Comparison of ENCODE assay signal across 8 mouse cellular contexts in genomic region chr17:35869346-35870067, GRCm38 (mm10). TPM values are rescaled to one million over a fixed set of nuclear protein-coding genes. Genes with fewer than 3 reads are reported as not detected.
A peak's percentile ranks its signal among the peaks of the same experiment; 100 is the strongest.
DNase-seq lines count a peak whose midpoint lies in the region; ATAC-seq and TF ChIP-seq lines count a peak whose summit lies in the region.

No protein-coding gene starts in this region.

- H3K27me3 ChIP-seq in spleen, adult 2 months (ENCODE audit: control insufficient read depth, insufficient read depth, low read length) = no peaks in the 10 kb centered on the region
- H3K27me3 ChIP-seq in heart, embryonic 15.5 days = no peaks in the 10 kb centered on the region
- no peaks in the 10 kb centered on the region for H3K27me3 ChIP-seq in limb, embryonic 11.5 days (ENCODE audit: control insufficient read depth, insufficient read depth, low read length)
- H3K27me3 ChIP-seq in midbrain, embryonic 14.5 days (ENCODE audit: control insufficient read depth, insufficient read depth, low read length) = no peaks in the 10 kb centered on the region

- no peak for ATAC-seq in heart, embryonic 15.5 days (replicated peaks; ENCODE audit: insufficient number of reproducible peaks, insufficient read depth, low FRiP score, low read depth)
- no peak for ATAC-seq in limb, embryonic 11.5 days (ENCODE audit: insufficient number of reproducible peaks, low FRiP score, low TSS enrichment, low read depth)
- ATAC-seq in midbrain, embryonic 14.5 days (ENCODE audit: low FRiP score, low TSS enrichment) = no peak

- H3K4me2 ChIP-seq in heart, embryonic 15.5 days = peak overlapping the region; percentile 94
- peak overlapping the region; percentile 88 for H3K4me2 ChIP-seq in limb, embryonic 11.5 days (ENCODE audit: low read depth, severe bottlenecking)
- H3K4me2 ChIP-seq in midbrain, embryonic 14.5 days (ENCODE audit: low read length) = peak overlapping the region; percentile 91

- TF ChIP-seq POLR2A in spleen, adult 2 months (IDR thresholded peaks at IDR 0.05; ENCODE audit: low read depth, low read length) = no peak

- peak overlapping the region; percentile 97 for H3K4me3 ChIP-seq in spleen, adult 2 months (ENCODE audit: extremely low read depth, insufficient read depth, insufficient read length)
- H3K4me3 ChIP-seq in heart, embryonic 15.5 days = peak overlapping the region; percentile 77
- peak overlapping the region; percentile 60 for H3K4me3 ChIP-seq in limb, embryonic 11.5 days (ENCODE audit: low read depth, low read length)
- peak overlapping the region; percentile 79 for H3K4me3 ChIP-seq in midbrain, embryonic 14.5 days (replicated peaks; ENCODE audit: low read depth, low read length)

- no peaks in the 10 kb centered on the region for H3K9me3 ChIP-seq in heart, embryonic 15.5 days (replicated peaks)
- H3K9me3 ChIP-seq in limb, embryonic 11.5 days (ENCODE audit: control insufficient read depth, low read length) = peaks cover 3% of the 10 kb centered on the region; the same call in 1 of the 2 replicates
- H3K9me3 ChIP-seq in midbrain, embryonic 14.5 days (ENCODE audit: control insufficient read depth, low read length) = no peaks in the 10 kb centered on the region

- DNase-seq in spleen, adult 2 months (ENCODE audit: low read depth in 1 of 2, low spot score in 2 of 2) = no peak
- no peak for DNase-seq in spleen, postnatal 14 days (ENCODE audit: low spot score in 2 of 2)
- peak; percentile 72 for DNase-seq in embryo, embryonic 10.5 days (ENCODE audit: low spot score)
- DNase-seq in limb, embryonic 11.5 days (ENCODE audit: low spot score) = peak; percentile 36
- peak; percentile 37 for DNase-seq in midbrain, embryonic 14.5 days
- DNase-seq in natural killer cell, adult 2 months (ENCODE audit: low spot score in 2 of 2) = no peak
- DNase-seq in frontal cortex, postnatal 36 days (ENCODE audit: low spot score in 2 of 2) = no peak

- H3K36me3 ChIP-seq in spleen, adult 2 months (ENCODE audit: control insufficient read depth, insufficient read depth, low read length) = peaks cover 16% of the 10 kb centered on the region
- H3K36me3 ChIP-seq in heart, embryonic 15.5 days = peaks cover 6% of the 10 kb centered on the region
- peaks cover 6% of the 10 kb centered on the region; the same call in 1 of the 2 replicates for H3K36me3 ChIP-seq in limb, embryonic 11.5 days (ENCODE audit: control insufficient read depth, insufficient read depth, low read length)
- H3K36me3 ChIP-seq in midbrain, embryonic 14.5 days (ENCODE audit: control insufficient read depth, insufficient read depth, low read length) = peaks cover 19% of the 10 kb centered on the region

- peaks cover 13% of the 10 kb centered on the region; the same call in 1 of the 2 replicates for H3K4me1 ChIP-seq in spleen, adult 2 months (ENCODE audit: control insufficient read depth, insufficient read depth, insufficient read length)
- H3K4me1 ChIP-seq in heart, embryonic 15.5 days (replicated peaks) = peaks cover 71% of the 10 kb centered on the region
- H3K4me1 ChIP-seq in limb, embryonic 11.5 days (ENCODE audit: control insufficient read depth, insufficient read depth, low read length) = peaks cover 38% of the 10 kb centered on the region
- H3K4me1 ChIP-seq in midbrain, embryonic 14.5 days (ENCODE audit: control insufficient read depth, insufficient read depth, low read length) = peaks cover 51% of the 10 kb centered on the region

- WGBS in spleen, adult 2 months = under 1% methylated on average over 7 of the region's 7 CpGs
- WGBS in heart, embryonic 15.5 days = 6% methylated on average over 7 of the region's 7 CpGs
- 7% methylated on average over 7 of the region's 7 CpGs for WGBS in limb, embryonic 11.5 days
- 3% methylated on average over 7 of the region's 7 CpGs for WGBS in midbrain, embryonic 14.5 days

- TF ChIP-seq CTCF in spleen, adult 2 months (IDR thresholded peaks at IDR 0.05; ENCODE audit: extremely low read depth, insufficient read depth, insufficient read length, insufficient replicate concordance) = no peak

- H3K9ac ChIP-seq in heart, embryonic 15.5 days = peak overlapping the region; percentile 81
- H3K9ac ChIP-seq in limb, embryonic 11.5 days (ENCODE audit: low read length) = peak overlapping the region; percentile 63; the same call in 1 of the 2 replicates
- peak overlapping the region; percentile 93 for H3K9ac ChIP-seq in midbrain, embryonic 14.5 days (replicated peaks; ENCODE audit: low read length)

- peak overlapping the region; percentile 96 for H3K27ac ChIP-seq in spleen, adult 2 months (ENCODE audit: insufficient read depth, low read length)
- H3K27ac ChIP-seq in heart, embryonic 15.5 days = peak overlapping the region; percentile 99
- H3K27ac ChIP-seq in limb, embryonic 11.5 days (replicated peaks; ENCODE audit: low read depth, low read length) = 0 out of 2 replicates have a peak overlapping the region, but pooled peaks have one; percentile 47
- 0 out of 2 replicates have a peak overlapping the region, but pooled peaks have one; percentile 43 for H3K27ac ChIP-seq in midbrain, embryonic 14.5 days (replicated peaks; ENCODE audit: low read depth, low read length)

RNA-seq across cellular contexts. Expression of gene Ppp1r18, which starts 4.1 kb away (rescaled TPM):
- polyA plus RNA-seq in spleen, adult 2 months (2012; rRNA removed) = 144 and 155 TPM in 2 replicates
- 17.9 and 21.4 TPM in 2 replicates for polyA plus RNA-seq in heart, embryonic 15.5 days (2015; fragmentation: Nextera tagmentation; extraction: Ambion mirVana)
- 22.9 and 25.6 TPM in 2 replicates for polyA plus RNA-seq in limb, embryonic 11.5 days (2014; fragmentation: Nextera tagmentation; extraction: Ambion mirVana)
- 17.4 and 21.0 TPM in 2 replicates for polyA plus RNA-seq in midbrain, embryonic 14.5 days (2014; fragmentation: Nextera tagmentation; extraction: Ambion mirVana)

RNA-seq across cellular contexts. Expression of gene Nrm, which starts 8.4 kb away (rescaled TPM):
- 58.5 and 84.2 TPM in 2 replicates for polyA plus RNA-seq in spleen, adult 2 months (2012; rRNA removed)
- 38.7 and 46.2 TPM in 2 replicates for polyA plus RNA-seq in heart, embryonic 15.5 days (2015; fragmentation: Nextera tagmentation; extraction: Ambion mirVana)
- 55.6 and 56.4 TPM in 2 replicates for polyA plus RNA-seq in limb, embryonic 11.5 days (2014; fragmentation: Nextera tagmentation; extraction: Ambion mirVana)
- 14.5 and 20.2 TPM in 2 replicates for polyA plus RNA-seq in midbrain, embryonic 14.5 days (2014; fragmentation: Nextera tagmentation; extraction: Ambion mirVana)

RNA-seq across cellular contexts. Expression of gene Dhx16, which starts 10.1 kb away (rescaled TPM):
- polyA plus RNA-seq in spleen, adult 2 months (2012; rRNA removed) = 79.1 and 85.7 TPM in 2 replicates
- polyA plus RNA-seq in heart, embryonic 15.5 days (2015; fragmentation: Nextera tagmentation; extraction: Ambion mirVana) = 19.7 and 31.1 TPM in 2 replicates
- 46.5 and 51.2 TPM in 2 replicates for polyA plus RNA-seq in limb, embryonic 11.5 days (2014; fragmentation: Nextera tagmentation; extraction: Ambion mirVana)
- 27.4 and 30.7 TPM in 2 replicates for polyA plus RNA-seq in midbrain, embryonic 14.5 days (2014; fragmentation: Nextera tagmentation; extraction: Ambion mirVana)

RNA-seq across cellular contexts. Expression of gene 2310061I04Rik, which starts 27.7 kb away (rescaled TPM):
- 35.4 and 39.9 TPM in 2 replicates for polyA plus RNA-seq in spleen, adult 2 months (2012; rRNA removed)
- polyA plus RNA-seq in heart, embryonic 15.5 days (2015; fragmentation: Nextera tagmentation; extraction: Ambion mirVana) = 23.9 and 27.6 TPM in 2 replicates
- 21.3 and 23.2 TPM in 2 replicates for polyA plus RNA-seq in limb, embryonic 11.5 days (2014; fragmentation: Nextera tagmentation; extraction: Ambion mirVana)
- polyA plus RNA-seq in midbrain, embryonic 14.5 days (2014; fragmentation: Nextera tagmentation; extraction: Ambion mirVana) = 50.7 and 70.0 TPM in 2 replicates

RNA-seq across cellular contexts. Expression of gene Mdc1, which starts 28.2 kb away (rescaled TPM):
- 10.8 and 11.6 TPM in 2 replicates for polyA plus RNA-seq in spleen, adult 2 months (2012; rRNA removed)
- 12.6 and 17.0 TPM in 2 replicates for polyA plus RNA-seq in heart, embryonic 15.5 days (2015; fragmentation: Nextera tagmentation; extraction: Ambion mirVana)
- polyA plus RNA-seq in limb, embryonic 11.5 days (2014; fragmentation: Nextera tagmentation; extraction: Ambion mirVana) = 20.7 and 23.5 TPM in 2 replicates
- polyA plus RNA-seq in midbrain, embryonic 14.5 days (2014; fragmentation: Nextera tagmentation; extraction: Ambion mirVana) = 7.3 and 8.2 TPM in 2 replicates

Comparison
In these comparisons a context has a peak if more than half of its experiments do, and no peak if none do; other contexts are left out.
1. DNase-seq: peak in embryo, embryonic 10.5 days (single experiment), limb, embryonic 11.5 days (single experiment) and midbrain, embryonic 14.5 days (single experiment); none in spleen, adult 2 months (0 of 2), spleen, postnatal 14 days (0 of 2), natural killer cell, adult 2 months (0 of 2) and frontal cortex, postnatal 36 days (0 of 2).
2. H3K27ac ChIP-seq: peak in every context shown above with its lines; median percentile 99 in heart, embryonic 15.5 days; 96 in spleen, adult 2 months; 47 in limb, embryonic 11.5 days; 43 in midbrain, embryonic 14.5 days.
3. Peak in every context shown above with its lines, with median percentiles within 50 percentile points of each other: H3K4me3 ChIP-seq, H3K4me2 ChIP-seq and H3K9ac ChIP-seq.